Mouse (Mus musculus): Measurements from ENCODE around the gene Ptprt.

The Ptprt gene

GRCm38 (mm10) chr2:161656632-161657031, 1004.3 kb downstream of the Ptprt start:
- no peak for DNase-seq

DNA sequence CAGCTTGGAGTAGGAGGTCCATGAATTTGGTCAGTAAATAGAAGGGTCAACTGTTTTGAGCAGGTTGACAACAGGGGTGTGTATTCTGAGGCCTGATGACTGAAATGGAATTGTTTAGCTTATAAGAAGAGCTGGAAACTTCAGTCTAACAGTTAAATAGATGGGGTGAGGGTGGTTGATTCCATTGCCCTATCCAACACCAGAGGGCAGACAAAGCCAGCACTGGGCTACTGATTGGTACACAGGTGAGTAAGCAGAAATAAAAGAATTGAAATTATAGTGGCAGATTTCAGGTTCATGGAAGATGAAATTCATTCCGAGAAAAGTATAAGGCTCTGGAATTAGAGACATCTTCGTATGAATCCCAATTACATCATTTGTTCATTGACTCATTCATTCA, 1020.1 kb downstream of the Ptprt start:
- no peak for DNase-seq

DNA sequence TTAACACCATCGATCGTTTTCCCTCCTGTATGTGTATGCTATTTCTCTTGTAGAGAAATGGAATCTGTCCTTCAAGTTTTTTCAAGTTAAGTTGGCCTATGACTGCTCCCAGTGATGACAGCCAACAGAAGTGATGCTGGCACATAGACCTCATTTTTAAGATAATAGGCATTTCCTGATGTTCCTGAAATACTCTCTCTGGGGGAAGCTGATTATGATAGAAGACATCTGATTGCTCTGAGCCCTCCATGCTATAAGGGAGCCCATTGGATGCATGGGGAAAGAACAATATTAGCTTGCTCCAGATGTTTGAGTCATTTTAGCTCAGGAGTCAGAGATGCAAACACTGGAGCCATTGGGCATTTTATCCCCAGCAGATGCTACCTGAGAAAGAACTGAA, 1026.9 kb downstream of the Ptprt start:
- no peak for DNase-seq

DNA sequence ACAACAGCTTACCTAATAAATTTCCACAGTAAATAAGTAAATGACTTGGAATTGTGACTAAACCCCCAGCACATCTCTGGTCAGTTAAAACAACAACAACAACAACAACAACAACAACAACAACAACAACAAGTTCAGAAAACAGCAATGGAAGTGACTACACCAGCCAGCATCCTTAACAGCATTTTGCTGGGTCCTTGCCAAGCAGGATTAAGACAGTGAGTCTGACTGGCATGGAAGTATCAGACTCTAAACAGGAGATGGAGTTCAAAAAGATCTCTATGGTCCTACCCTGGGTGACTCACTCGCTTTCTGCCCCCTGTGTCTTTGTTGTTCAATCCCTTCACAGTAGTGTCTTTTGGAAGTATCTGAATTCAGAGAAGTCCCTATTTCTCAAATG, 1035.1 kb downstream of the Ptprt start:
- no peak for DNase-seq

GRCm38 (mm10) chr2:161608401-161608800, 1052.5 kb downstream of the Ptprt start:
- DNase-seq, result no peak

GRCm38 (mm10) chr2:161607372-161607771, 1053.6 kb downstream of the Ptprt start:
- DNase-seq, result no peak

GRCm38 (mm10) chr2:161600206-161600808, 1060.6 kb downstream of the Ptprt start:
- no peak for DNase-seq

DNA sequence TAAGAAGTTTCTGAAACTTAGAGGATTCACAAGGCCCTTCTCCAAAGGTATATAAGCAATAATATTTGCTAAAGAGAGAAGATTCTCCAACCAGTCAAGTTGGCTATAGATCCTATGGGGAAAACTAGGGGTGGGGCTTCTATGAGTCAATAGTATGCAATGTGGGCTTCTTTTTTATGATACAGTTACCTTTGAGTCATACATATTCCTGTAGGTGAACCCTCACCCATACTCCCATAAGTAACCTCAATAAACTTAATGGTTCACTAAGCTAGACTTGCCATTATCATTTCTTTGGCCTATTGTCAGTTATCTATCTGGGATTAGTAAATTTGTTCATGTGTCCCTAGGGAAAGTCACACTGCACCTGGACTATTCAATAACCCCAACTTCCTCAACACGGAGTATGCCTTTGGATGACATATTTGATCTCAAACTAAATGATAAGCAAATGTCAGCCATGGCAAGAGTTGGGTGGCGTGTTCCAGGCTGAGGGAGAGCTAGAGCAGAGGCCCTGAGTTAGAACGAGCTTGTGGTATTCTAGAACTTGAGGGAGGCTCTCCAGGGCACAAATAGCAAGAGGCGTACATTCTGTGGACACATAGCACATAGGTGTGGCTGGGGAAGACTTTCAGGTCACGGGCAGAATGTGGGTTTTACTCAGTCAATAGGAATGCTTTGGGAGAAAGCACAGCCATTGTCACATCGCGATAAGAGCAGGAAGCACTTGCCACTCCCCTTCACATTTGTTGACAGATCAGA, 1067.4 kb downstream of the Ptprt start:
- no peak for DNase-seq

DNA sequence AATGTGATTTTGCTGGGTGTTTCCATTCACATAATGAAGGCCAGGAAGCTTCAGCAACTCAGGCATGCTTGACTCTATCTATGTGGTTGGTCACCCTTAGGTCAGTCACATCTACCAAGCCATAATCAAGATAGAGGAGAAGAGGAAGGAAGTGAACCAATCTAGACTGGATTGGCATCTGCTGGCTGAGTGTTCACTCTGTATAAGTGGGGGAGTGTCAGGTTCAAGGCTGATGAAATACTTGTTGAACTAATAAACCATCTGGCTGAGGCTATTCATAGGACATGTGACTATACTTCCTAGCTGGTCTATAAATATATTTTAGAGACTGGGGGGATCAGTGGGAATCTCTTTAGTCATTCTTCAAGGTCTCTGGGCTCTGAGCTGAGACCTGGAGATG, 1086.5 kb downstream of the Ptprt start:
- DNase-seq, result no peak

DNA sequence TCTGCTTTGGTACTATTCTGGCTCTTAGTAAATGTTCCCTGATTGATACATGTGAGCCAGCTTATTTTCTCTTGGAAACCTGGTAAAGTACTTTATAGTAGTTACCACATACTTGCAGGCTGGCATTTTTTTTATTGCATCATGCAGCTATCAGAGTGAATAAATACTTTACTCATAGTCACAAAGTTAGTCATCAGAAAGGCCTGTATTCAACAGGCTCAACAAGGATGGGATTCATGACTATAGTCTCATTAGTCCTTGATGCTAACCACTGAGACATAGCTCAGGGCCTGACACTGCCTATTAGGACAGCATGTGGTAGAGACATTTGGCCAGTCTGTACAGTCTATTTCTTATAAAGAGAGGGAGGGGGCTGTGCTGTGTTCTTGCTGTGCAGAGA, 1088.7 kb downstream of the Ptprt start:
- no peak for DNase-seq

DNA sequence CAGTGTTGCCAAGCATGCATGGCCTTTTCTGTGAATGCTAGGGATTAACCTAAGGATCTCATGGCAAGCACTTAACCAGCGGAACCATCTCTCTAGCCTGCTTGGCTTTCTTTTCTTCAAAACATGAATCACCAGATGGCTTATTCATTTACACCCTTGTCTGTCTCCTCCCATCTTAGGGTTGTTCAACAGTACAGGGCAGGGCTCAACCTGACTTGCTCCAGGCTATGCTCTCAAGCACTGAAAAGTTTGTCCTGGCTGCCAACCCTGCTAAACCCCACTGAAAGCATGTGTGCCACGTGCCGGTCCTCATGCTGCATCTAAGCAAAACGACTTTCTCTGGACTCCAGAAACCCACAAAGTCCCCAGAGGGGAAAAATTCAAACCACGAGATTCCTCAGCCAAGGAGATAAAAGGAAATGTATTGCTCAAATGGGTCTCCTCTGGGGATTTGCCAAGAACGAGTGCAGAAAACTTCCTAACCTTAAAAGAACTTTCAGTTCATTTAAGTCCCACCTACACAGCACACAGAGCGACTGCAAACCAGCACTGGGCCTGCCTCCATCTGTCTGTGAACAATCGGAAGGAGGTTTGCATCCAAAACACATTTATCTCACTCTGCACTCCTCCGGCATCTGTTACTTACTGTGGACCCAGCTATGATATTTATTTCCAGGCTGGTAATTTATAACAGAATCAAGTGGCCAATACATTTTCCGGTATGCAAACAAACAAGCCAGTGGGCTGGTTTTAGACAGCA, 1090.5 kb downstream of the Ptprt start:
- no peak for DNase-seq

- DNase-seq, result no peak
These were observed 1099.4 kb downstream of the Ptprt start for GRCm38 (mm10) chr2:161561502-161561901.

- DNase-seq, result no peak
These were observed 1103.1 kb downstream of the Ptprt start for GRCm38 (mm10) chr2:161557874-161558273.

DNA sequence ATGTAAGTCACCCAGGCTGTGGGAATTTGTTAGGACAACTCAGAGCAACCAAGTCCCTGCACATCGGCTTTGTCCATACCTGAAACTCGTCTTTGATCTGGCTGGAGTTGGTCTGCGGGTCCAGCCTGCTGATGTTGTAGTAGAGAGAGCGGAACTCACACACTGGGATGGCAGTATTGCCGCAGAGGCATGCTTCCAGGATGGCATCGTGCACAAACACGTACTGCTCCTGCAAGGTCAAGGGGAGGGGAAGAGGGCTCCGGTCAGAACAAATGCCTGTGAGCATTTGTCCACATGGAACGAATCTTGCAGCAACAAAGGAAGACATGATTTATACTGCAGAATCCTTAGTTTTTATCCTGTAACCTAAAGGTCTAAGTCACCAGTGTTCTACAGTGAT, 1107.3 kb downstream of the Ptprt start:
- no peak for DNase-seq

DNA sequence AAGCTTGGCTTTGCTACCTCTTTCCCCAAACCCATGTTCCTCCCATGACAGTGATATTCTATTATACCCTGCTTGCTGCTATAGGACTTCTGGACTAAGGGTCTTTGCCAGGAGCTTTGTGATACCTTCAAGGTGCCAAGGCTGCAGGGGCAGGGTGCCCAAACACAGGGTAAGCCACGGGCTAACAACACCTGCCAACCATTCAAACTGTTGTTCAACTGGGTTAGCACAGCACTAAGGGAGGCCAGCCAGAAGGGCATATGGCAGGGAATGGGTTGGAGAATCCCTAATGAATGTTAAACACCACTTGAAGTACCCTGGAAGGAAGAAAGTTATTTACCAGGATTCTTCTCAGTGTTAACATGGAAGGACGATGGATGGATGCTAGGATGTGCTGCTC, 1108.9 kb downstream of the Ptprt start:
- DNase-seq, result no peak

GRCm38 (mm10) chr2:161549577-161549976, 1111.4 kb downstream of the Ptprt start:
- no peak for DNase-seq

GRCm38 (mm10) chr2:161547318-161547717, 1113.6 kb downstream of the Ptprt start:
- DNase-seq, result no peak

DNA sequence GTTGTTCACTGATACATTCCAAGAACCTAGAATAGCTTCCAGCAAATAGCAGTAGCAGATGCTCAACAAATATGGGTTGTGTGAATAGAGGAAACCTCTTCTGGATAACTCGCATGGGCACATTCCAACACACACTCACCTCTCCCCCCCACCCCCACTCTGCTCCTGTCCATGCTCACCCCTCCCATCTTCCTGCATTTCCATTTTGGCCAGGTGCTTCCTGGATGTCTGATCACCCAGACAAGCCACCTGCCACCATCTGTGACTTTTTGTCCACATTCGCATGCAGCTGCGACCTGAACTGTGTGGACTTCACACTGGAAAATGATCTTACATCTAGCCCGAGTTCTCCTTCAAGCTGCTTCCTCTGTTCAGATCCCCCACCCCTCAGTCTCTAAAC, 1115.5 kb downstream of the Ptprt start:
- DNase-seq, result no peak

GRCm38 (mm10) chr2:161534151-161534550, 1126.8 kb downstream of the Ptprt start:
- no peak for DNase-seq

DNA sequence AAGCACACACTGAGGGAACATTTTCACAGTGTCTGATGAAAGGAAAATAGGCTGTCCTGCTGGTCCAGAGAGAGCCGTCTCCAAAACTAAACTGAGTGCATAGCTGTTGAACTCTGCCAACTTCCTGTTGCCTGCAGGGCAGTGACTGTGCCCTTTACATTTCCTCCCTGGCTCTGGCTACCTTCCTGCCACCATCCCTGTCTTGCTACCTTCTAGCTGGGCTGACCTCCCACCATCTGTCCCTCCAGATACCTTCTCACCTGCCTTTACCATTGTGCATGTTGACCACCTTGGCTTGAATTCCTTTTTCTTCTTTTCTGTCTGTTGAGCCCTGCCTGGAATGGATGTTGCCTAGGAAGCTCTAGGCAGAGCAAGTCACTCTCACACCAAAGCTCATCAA, 1133.8 kb downstream of the Ptprt start:
- DNase-seq, result no peak

DNA sequence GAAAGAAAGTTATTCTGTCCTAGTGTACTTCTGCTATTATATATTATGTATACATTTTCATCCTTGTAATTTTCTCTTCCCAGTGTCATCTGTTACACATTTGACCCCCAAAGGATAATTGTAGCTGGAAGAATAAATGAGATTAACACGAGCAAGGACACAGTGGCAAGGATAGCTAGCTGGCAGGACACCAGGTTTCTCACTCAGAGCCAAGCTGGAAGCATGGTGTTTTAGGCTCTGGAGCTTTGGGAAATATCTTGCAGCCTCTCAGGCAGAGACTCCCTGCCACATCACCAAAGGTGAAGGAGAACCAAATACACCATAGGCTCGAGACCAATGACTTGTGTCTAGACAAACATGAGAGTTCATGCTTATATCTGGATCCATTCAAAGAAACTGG, 1141.3 kb downstream of the Ptprt start:
- DNase-seq, result no peak

DNA sequence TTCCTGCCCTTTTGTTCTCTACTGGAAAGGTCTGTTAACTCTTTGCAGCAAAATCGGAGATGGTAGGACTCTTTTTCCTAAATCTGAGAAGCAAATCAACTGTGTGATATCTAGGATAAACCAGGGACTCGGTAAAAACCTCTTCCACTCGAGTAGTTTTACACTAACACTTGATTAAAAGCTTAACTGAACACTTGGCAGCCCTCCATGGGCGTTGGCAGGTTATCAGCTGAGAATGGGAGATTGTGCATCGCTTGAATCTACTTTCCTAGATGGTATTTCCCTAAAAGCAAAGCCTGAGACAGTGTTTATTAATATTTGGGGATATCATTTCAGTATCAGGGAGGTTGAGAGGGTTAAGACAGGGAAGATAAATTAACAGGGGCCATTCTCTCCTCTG, 1144.0 kb downstream of the Ptprt start:
- DNase-seq, result no peak

DNA sequence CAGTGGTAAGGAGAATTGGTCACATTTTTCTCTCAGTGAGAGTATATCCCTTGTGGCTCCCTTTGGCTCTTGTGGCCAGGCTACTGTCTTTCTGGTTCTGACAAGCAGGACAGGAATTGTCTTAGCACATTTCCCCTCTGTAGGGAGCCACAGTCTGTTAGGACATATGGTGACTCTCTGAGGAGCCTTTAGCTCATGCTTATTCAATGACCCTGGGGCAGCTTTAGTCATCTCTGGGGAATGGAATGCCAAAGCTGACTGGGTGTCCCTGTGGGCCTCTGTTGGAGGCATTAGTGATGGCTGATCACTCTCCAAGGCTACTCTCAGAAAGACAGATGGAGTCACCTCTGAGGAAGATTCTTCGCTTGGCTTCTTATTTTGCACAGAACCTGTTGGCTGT, 1147.7 kb downstream of the Ptprt start:
- no peak for DNase-seq

Data from thymus, postnatal 36 days (tissue).